Mouse (Mus musculus): ENCODE measurements at regions not wholly inside any gene's neighbourhood (a gene's known extent, or its start where the extent isn't known, plus 50 kb on each side); places are given as distances from the start of the nearest gene placed in this dataset.

DNA sequence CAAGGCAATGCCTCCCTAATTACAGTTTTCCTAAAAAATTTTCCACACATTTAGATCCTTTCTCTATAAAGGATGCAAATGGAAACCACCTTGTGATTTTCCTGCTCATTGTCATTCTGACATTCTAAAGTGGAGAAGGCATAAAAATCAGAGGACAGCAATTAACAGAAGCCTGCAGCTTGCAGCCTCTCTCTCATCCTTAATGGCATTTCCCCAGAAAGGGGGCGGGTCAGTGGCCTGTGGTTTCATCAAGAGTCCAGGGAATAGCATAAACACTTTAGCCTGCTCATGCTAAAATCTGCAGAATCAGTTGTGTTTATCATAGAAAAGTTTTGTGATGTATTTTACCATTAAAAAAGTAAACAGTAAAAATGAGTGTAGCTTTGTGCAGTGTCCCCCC lies 117.3 kb downstream of the Klf6 start:
- no peak for ATAC-seq
- no peak overlapping the region for H3K9ac ChIP-seq (ENCODE audit: low read depth, low read length)
- WGBS = 79% methylated on average over 1 of the region's 1 CpGs
- no peaks in the 10 kb centered on the region for H3K36me3 ChIP-seq (ENCODE audit: control insufficient read depth, insufficient read depth, low read length)
- no peak overlapping the region for H3K27ac ChIP-seq (ENCODE audit: low read depth, low read length)
- H3K4me1 ChIP-seq (ENCODE audit: control insufficient read depth, insufficient read depth, low read depth, low read length) = no peaks in the 10 kb centered on the region
- no peak overlapping the region for H3K4me2 ChIP-seq (ENCODE audit: low read length)
- no peaks in the 10 kb centered on the region for H3K9me3 ChIP-seq (ENCODE audit: control insufficient read depth, low read length)
- H3K4me3 ChIP-seq (ENCODE audit: low read length) = no peak overlapping the region
- no peaks in the 10 kb centered on the region for H3K27me3 ChIP-seq (replicated peaks; ENCODE audit: control insufficient read depth, insufficient read depth, low read length)

DNA sequence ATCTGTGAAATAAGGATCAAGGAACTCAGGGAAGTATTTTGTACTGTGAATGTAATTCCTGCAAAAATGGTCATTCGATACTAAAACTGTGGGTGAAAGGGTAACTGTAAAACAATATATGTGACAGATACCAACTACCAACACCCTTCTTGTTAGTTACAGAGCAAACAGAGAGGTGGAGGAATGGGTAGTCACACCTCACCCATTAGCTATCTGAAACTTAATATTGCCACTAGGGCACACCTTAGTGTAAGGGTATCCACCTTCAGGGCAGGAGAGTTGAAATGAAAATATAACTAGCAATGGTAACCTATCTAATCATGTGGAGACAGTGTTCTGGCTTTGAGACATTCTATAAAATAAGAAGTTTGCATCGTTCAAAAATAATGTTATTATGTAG lies 126.2 kb downstream of the Klf6 start:
- no peaks in the 10 kb centered on the region for H3K4me1 ChIP-seq (ENCODE audit: control insufficient read depth, insufficient read depth, low read depth, low read length)
- H3K27me3 ChIP-seq (replicated peaks; ENCODE audit: control insufficient read depth, insufficient read depth, low read length) = no peaks in the 10 kb centered on the region
- no peak overlapping the region for H3K9ac ChIP-seq (ENCODE audit: low read depth, low read length)
- WGBS = 98% methylated on average over 2 of the region's 2 CpGs
- no peaks in the 10 kb centered on the region for H3K36me3 ChIP-seq (ENCODE audit: control insufficient read depth, insufficient read depth, low read length)
- no peak overlapping the region for H3K27ac ChIP-seq (ENCODE audit: low read depth, low read length)
- no peak overlapping the region for H3K4me3 ChIP-seq (ENCODE audit: low read length)
- no peaks in the 10 kb centered on the region for H3K9me3 ChIP-seq (ENCODE audit: control insufficient read depth, low read length)
- no peak for ATAC-seq
- H3K4me2 ChIP-seq (ENCODE audit: low read length) = no peak overlapping the region

DNA sequence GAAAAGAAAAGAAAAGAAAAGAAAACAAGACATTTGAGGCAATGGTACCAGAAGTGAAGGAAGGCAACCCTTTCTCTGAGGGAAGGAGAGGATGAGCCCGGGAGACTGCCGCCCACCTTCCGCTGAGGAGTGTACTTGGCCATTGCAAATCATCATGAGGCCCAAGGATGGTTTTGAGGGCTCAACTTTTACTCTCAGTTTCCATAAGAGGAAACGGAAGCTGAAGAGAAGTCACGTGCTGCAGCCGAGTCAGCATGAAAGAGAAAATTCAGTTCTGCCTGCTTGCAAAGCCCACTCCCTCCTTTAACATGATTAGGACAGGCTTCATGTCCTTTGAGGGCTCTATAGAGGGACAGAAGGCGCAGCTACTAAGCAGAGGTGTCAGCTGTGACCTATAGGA lies 127.1 kb downstream of the Klf6 start:
- Histone ChIP-seq H3K9me3 (ENCODE audit: control insufficient read depth, low read length) (no peaks in the 10 kb centered on the region), H3K27me3 (replicated peaks; ENCODE audit: control insufficient read depth, insufficient read depth, low read length) (no peaks in the 10 kb centered on the region), H3K9ac (ENCODE audit: low read depth, low read length) (no peak overlapping the region), H3K36me3 (ENCODE audit: control insufficient read depth, insufficient read depth, low read length) (no peaks in the 10 kb centered on the region), H3K27ac (ENCODE audit: low read depth, low read length) (no peak overlapping the region), H3K4me2 (ENCODE audit: low read length) (no peak overlapping the region), H3K4me3 (ENCODE audit: low read length) (no peak overlapping the region), H3K4me1 (ENCODE audit: control insufficient read depth, insufficient read depth, low read depth, low read length) (no peaks in the 10 kb centered on the region)
- WGBS = 92% methylated on average over 7 of the region's 7 CpGs
- ATAC-seq = no peak

GRCm38 (mm10) chr13:6000559-6001217 lies 139.4 kb downstream of the Klf6 start:
- 70% methylated on average over 8 of the region's 8 CpGs for WGBS
- H3K36me3 ChIP-seq (ENCODE audit: control insufficient read depth, insufficient read depth, low read length) = no peaks in the 10 kb centered on the region
- H3K4me2 ChIP-seq (ENCODE audit: low read length) = no peak overlapping the region
- H3K9me3 ChIP-seq (ENCODE audit: control insufficient read depth, low read length) = no peaks in the 10 kb centered on the region
- H3K9ac ChIP-seq (ENCODE audit: low read depth, low read length) = no peak overlapping the region
- no peaks in the 10 kb centered on the region for H3K27me3 ChIP-seq (replicated peaks; ENCODE audit: control insufficient read depth, insufficient read depth, low read length)
- no peak overlapping the region for H3K27ac ChIP-seq (ENCODE audit: low read depth, low read length)
- no peak overlapping the region for H3K4me3 ChIP-seq (ENCODE audit: low read length)
- no peak for ATAC-seq
- H3K4me1 ChIP-seq (ENCODE audit: control insufficient read depth, insufficient read depth, low read depth, low read length) = no peaks in the 10 kb centered on the region

DNA sequence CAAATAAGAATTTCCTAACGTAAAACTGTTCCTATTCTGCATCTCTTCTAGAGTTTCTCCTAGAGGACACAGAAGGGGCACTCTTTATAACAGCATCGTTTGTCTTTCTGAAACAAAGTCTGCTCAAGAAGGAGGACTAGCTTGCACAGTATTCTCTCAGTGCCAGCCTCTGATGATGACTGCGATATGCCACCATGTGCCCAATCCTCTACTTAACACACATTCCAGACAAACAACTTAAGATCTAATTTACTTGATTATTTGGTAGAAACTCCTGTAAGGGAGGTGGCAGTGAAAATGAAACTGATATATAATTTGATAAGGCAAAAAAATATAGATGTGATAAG lies 139.9 kb downstream of the Klf6 start:
- 68% methylated on average over 3 of the region's 3 CpGs for WGBS
- Histone ChIP-seq H3K27ac (ENCODE audit: low read depth, low read length) (no peak overlapping the region), H3K4me2 (ENCODE audit: low read length) (no peak overlapping the region), H3K27me3 (replicated peaks; ENCODE audit: control insufficient read depth, insufficient read depth, low read length) (no peaks in the 10 kb centered on the region), H3K4me1 (ENCODE audit: control insufficient read depth, insufficient read depth, low read depth, low read length) (no peaks in the 10 kb centered on the region), H3K36me3 (ENCODE audit: control insufficient read depth, insufficient read depth, low read length) (no peaks in the 10 kb centered on the region), H3K9ac (ENCODE audit: low read depth, low read length) (no peak overlapping the region), H3K9me3 (ENCODE audit: control insufficient read depth, low read length) (no peaks in the 10 kb centered on the region), H3K4me3 (ENCODE audit: low read length) (no peak overlapping the region)
- ATAC-seq = no peak

GRCm38 (mm10) chr13:6005901-6006300 lies 144.6 kb downstream of the Klf6 start:
- Histone ChIP-seq H3K27me3 (replicated peaks; ENCODE audit: control insufficient read depth, insufficient read depth, low read length) (no peaks in the 10 kb centered on the region), H3K4me2 (ENCODE audit: low read length) (no peak overlapping the region), H3K4me3 (ENCODE audit: low read length) (no peak overlapping the region), H3K27ac (ENCODE audit: low read depth, low read length) (no peak overlapping the region), H3K9ac (ENCODE audit: low read depth, low read length) (no peak overlapping the region), H3K36me3 (ENCODE audit: control insufficient read depth, insufficient read depth, low read length) (no peaks in the 10 kb centered on the region), H3K9me3 (ENCODE audit: control insufficient read depth, low read length) (no peaks in the 10 kb centered on the region), H3K4me1 (ENCODE audit: control insufficient read depth, insufficient read depth, low read depth, low read length) (no peaks in the 10 kb centered on the region)
- peak; percentile 74; the same call in 1 of the 2 replicates for ATAC-seq
- 90% methylated on average over 6 of the region's 6 CpGs for WGBS

DNA sequence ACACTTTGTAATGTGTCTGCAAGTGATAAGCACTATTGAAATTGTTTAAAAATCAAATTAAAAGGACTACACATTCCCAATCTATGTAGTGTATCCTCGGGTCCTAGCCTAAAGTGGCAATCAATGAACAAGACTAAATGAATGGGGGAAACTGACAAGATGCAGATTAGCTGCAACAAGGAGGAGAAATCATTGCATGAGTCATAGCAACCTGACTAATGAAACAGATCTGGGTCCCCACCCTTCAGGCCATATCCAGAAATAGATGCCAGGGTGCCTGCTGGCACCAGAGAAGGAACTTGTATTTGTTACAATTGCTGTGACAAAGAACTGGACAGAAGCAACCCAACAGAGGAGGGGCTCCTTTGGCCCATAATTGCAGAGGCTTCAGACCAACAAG lies 148.4 kb downstream of the Klf6 start:
- Histone ChIP-seq H3K27ac (ENCODE audit: low read depth, low read length) (no peak overlapping the region), H3K36me3 (ENCODE audit: control insufficient read depth, insufficient read depth, low read length) (no peaks in the 10 kb centered on the region), H3K4me3 (ENCODE audit: low read length) (no peak overlapping the region), H3K4me2 (ENCODE audit: low read length) (no peak overlapping the region), H3K9ac (ENCODE audit: low read depth, low read length) (no peak overlapping the region), H3K4me1 (ENCODE audit: control insufficient read depth, insufficient read depth, low read depth, low read length) (no peaks in the 10 kb centered on the region), H3K27me3 (replicated peaks; ENCODE audit: control insufficient read depth, insufficient read depth, low read length) (no peaks in the 10 kb centered on the region), H3K9me3 (ENCODE audit: control insufficient read depth, low read length) (no peaks in the 10 kb centered on the region)
- ATAC-seq = no peak
- WGBS = 75% methylated on average over 1 of the region's 1 CpGs

DNA sequence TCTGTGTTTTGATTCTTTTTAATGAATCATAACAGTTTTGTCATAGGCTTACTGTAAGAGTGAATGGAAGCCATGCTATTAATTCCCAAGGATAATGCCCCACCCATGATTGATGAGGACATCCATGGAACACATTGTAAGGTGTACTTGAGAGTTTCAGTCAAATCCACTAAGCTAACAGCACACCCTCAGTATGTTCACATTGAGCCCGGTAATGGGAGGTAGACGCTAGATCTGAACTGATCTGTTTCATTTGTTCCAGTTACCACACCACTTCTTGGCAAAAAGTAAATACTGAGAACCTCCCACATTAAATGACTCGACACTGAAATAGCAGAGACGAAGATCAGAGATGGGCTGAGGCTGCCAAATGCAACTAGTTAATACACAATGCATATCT lies 165.9 kb downstream of the Klf6 start:
- Histone ChIP-seq H3K4me1 (ENCODE audit: control insufficient read depth, insufficient read depth, low read depth, low read length) (no peaks in the 10 kb centered on the region), H3K9ac (ENCODE audit: low read depth, low read length) (no peak overlapping the region), H3K27me3 (replicated peaks; ENCODE audit: control insufficient read depth, insufficient read depth, low read length) (no peaks in the 10 kb centered on the region), H3K4me3 (ENCODE audit: low read length) (no peak overlapping the region), H3K36me3 (ENCODE audit: control insufficient read depth, insufficient read depth, low read length) (no peaks in the 10 kb centered on the region), H3K27ac (ENCODE audit: low read depth, low read length) (no peak overlapping the region), H3K9me3 (ENCODE audit: control insufficient read depth, low read length) (no peaks in the 10 kb centered on the region), H3K4me2 (ENCODE audit: low read length) (no peak overlapping the region)
- 90% methylated on average over 4 of the region's 4 CpGs for WGBS
- no peak for ATAC-seq

GRCm38 (mm10) chr13:6028878-6029277 lies 167.6 kb downstream of the Klf6 start:
- no peak overlapping the region for H3K27ac ChIP-seq (ENCODE audit: low read depth, low read length)
- WGBS = 59% methylated on average over 4 of the region's 4 CpGs
- no peak overlapping the region for H3K9ac ChIP-seq (ENCODE audit: low read depth, low read length)
- no peak overlapping the region for H3K4me2 ChIP-seq (ENCODE audit: low read length)
- H3K4me3 ChIP-seq (ENCODE audit: low read length) = no peak overlapping the region
- no peaks in the 10 kb centered on the region for H3K9me3 ChIP-seq (ENCODE audit: control insufficient read depth, low read length)
- H3K4me1 ChIP-seq (ENCODE audit: control insufficient read depth, insufficient read depth, low read depth, low read length) = no peaks in the 10 kb centered on the region
- H3K36me3 ChIP-seq (ENCODE audit: control insufficient read depth, insufficient read depth, low read length) = no peaks in the 10 kb centered on the region
- H3K27me3 ChIP-seq (replicated peaks; ENCODE audit: control insufficient read depth, insufficient read depth, low read length) = no peaks in the 10 kb centered on the region
- no peak for ATAC-seq

DNA sequence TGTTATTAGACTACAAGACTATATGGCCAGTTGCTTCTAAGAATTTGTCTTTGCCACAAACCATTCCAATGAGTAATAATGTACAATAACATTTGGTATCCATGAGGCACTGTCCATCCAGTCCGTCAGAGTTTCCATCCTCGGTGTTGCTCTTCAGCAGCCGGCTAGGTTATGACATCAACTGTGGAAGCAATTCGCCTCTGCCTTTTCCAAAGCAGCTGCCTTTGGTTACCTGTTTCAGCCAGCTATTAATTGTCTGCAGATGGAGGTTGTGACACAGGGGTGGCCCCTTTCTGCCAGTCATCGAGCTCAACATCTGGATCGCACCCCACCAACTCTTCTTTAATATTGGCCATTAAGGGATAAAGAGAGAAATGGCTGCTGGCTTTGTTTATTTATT lies 168.2 kb downstream of the Klf6 start:
- no peaks in the 10 kb centered on the region for H3K36me3 ChIP-seq (ENCODE audit: control insufficient read depth, insufficient read depth, low read length)
- H3K4me2 ChIP-seq (ENCODE audit: low read length) = no peak overlapping the region
- H3K9me3 ChIP-seq (ENCODE audit: control insufficient read depth, low read length) = no peaks in the 10 kb centered on the region
- WGBS = 92% methylated on average over 6 of the region's 6 CpGs
- H3K4me1 ChIP-seq (ENCODE audit: control insufficient read depth, insufficient read depth, low read depth, low read length) = no peaks in the 10 kb centered on the region
- no peaks in the 10 kb centered on the region for H3K27me3 ChIP-seq (replicated peaks; ENCODE audit: control insufficient read depth, insufficient read depth, low read length)
- no peak for ATAC-seq
- H3K4me3 ChIP-seq (ENCODE audit: low read length) = no peak overlapping the region
- H3K9ac ChIP-seq (ENCODE audit: low read depth, low read length) = no peak overlapping the region
- H3K27ac ChIP-seq (ENCODE audit: low read depth, low read length) = no peak overlapping the region
